Mouse (Mus musculus) forebrain, embryonic 16.5 days (tissue): ENCODE results near the gene Cxadr. TPM values are rescaled to one million over a fixed set of nuclear protein-coding genes. Genes with fewer than 3 reads are reported as not detected.
"Not testable (repeated sequence)": the region's sequence is repeated elsewhere in the genome, so short reads cannot be mapped to it uniquely, and the experiment has no call there.

Experiments
- ATAC-seq: fragments of 200-750 bp; cut with Nextera tagmentation; 2 replicates; pipeline ENCODE4 v1.8.0; 2017; ENCODE audit warnings: mild to moderate bottlenecking, moderate library complexity
- H3K27ac ChIP-seq: fragments of 300-500 bp; sonication (generic); 2 replicates; pipeline ENCODE4 v1.5.1; 2014; ENCODE audit warnings: low read length, control low read depth
- H3K27me3 ChIP-seq: fragments of 300-500 bp; sonication (generic); replicated peaks from 2 replicates; pipeline ENCODE4 v1.6.1; 2014; ENCODE audit warnings: low read length; ENCODE audit not compliant: control insufficient read depth, insufficient read depth
- H3K36me3 ChIP-seq: fragments of 300-500 bp; sonication (generic); 2 replicates; pipeline ENCODE4 v1.6.1; 2014; ENCODE audit not compliant: control insufficient read depth, insufficient read depth
- H3K4me1 ChIP-seq: fragments of 300-500 bp; sonication (generic); replicated peaks from 2 replicates; pipeline ENCODE4 v1.6.1; 2014; ENCODE audit warnings: low read length; ENCODE audit not compliant: control insufficient read depth, insufficient read depth
- H3K4me2 ChIP-seq: fragments of 300-500 bp; sonication (generic); 2 replicates; pipeline ENCODE4 v1.6.1; 2014; ENCODE audit warnings: mild to moderate bottlenecking, low read length, control low read depth
- H3K4me3 ChIP-seq: fragments of 300-500 bp; sonication (generic); replicated peaks from 2 replicates; pipeline ENCODE4 v1.5.1; 2014; ENCODE audit warnings: mild to moderate bottlenecking, low read length, control low read depth
- H3K9ac ChIP-seq: fragments of 300-500 bp; sonication (generic); replicated peaks from 2 replicates; pipeline ENCODE4 v1.6.1; 2014; ENCODE audit warnings: low read depth, low read length, control low read depth
- H3K9me3 ChIP-seq: fragments of 300-500 bp; sonication (generic); 2 replicates; pipeline ENCODE4 v1.6.1; 2016; ENCODE audit warnings: low read length; ENCODE audit not compliant: control insufficient read depth
- WGBS: fragments of 180-500 bp; shearing (Covaris S2); extraction: QIAGEN DNeasy Blood & Tissue Kit; methylation state at CpG from one replicate; pipeline ENCODE4 v1.1.7; 2014; 5-methylcytosine and 5-hydroxymethylcytosine counted together
- polyA plus RNA-seq: library from polyadenylated mRNA; unstranded; fragments of >200 nt; fragmentation: Nextera tagmentation; extraction: Ambion mirVana; gene quantifications from 2 replicates; pipeline ENCODE4 v1.2.1, GENCODE M21; 2015

Gene Cxadr
- polyA plus RNA-seq, 1 experiment from 2014 or later: 184 TPM

- Histone ChIP-seq H3K9me3 (no peaks in the 10 kb centered on the region), H3K4me3 (no peak overlapping the region), H3K27me3 (no peaks in the 10 kb centered on the region), H3K4me2 (no peak overlapping the region), H3K9ac (no peak overlapping the region), H3K4me1 (no peaks in the 10 kb centered on the region), H3K36me3 (no peaks in the 10 kb centered on the region), H3K27ac (no peak overlapping the region)
- no peak for ATAC-seq
- WGBS: 82% methylated on average over 5 of the region's 5 CpGs
Observed at GRCm38 (mm10) chr16:78342767-78343166, 41.5 kb downstream of the Cxadr start.

- H3K4me3 ChIP-seq: no peak overlapping the region
- H3K9me3 ChIP-seq: no peaks in the 10 kb centered on the region
- WGBS: 71% methylated on average over 6 of the region's 6 CpGs
- H3K27ac ChIP-seq: no peak overlapping the region
- H3K27me3 ChIP-seq: no peaks in the 10 kb centered on the region
- H3K36me3 ChIP-seq: no peaks in the 10 kb centered on the region
- no peak for ATAC-seq
- no peak overlapping the region for H3K9ac ChIP-seq
- no peaks in the 10 kb centered on the region for H3K4me1 ChIP-seq
- no peak overlapping the region for H3K4me2 ChIP-seq
Observed at GRCm38 (mm10) chr16:78343792-78344191, 42.5 kb downstream of the Cxadr start.

DNA sequence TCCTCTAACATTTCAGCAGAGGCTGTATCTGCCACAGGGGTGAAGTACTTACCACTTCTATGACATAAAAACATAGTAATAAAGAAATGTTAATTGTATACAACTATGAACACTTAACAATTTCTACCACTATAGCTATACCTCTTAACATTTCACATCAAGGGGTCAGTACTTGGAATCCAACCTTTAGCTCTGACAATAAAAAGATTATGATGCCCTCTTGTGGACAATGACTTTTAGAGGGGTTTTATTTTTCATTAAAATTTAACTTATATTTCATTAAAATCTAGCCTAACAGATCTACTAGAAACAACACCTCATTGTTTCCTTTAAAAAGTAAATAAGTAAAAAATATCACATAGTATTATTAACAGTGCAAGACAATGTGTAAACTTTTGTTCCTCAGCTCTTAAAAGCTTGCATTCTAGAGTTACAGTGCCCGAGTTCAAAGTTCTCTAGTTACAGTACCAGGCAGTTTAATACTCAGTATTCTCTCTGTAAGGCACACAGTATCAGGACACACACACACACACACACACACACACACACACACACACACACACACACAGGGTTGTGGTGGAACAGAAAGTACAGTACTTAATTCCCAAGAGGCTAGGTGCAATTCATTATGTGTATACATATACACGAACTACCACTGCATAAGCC is 45.5 kb downstream of the Cxadr start:
- Histone ChIP-seq H3K4me1 (no peaks in the 10 kb centered on the region), H3K27me3 (no peaks in the 10 kb centered on the region), H3K27ac (no peak overlapping the region), H3K36me3 (peaks cover 4% of the 10 kb centered on the region), H3K9me3 (no peaks in the 10 kb centered on the region), H3K4me3 (no peak overlapping the region), H3K4me2 (no peak overlapping the region), H3K9ac (no peak overlapping the region)
- no peak for ATAC-seq
- WGBS: 88% methylated on average over 2 of the region's 2 CpGs

GRCm38 (mm10) chr16:78347328-78347926 is 46.1 kb downstream of the Cxadr start:
- H3K4me3 ChIP-seq: no peak overlapping the region
- H3K4me2 ChIP-seq: no peak overlapping the region
- H3K27me3 ChIP-seq: no peaks in the 10 kb centered on the region
- no peak for ATAC-seq
- no peak overlapping the region for H3K27ac ChIP-seq
- no peaks in the 10 kb centered on the region for H3K9me3 ChIP-seq
- H3K36me3 ChIP-seq: peaks cover 4% of the 10 kb centered on the region
- H3K4me1 ChIP-seq: no peaks in the 10 kb centered on the region
- no peak overlapping the region for H3K9ac ChIP-seq
- WGBS: 80% methylated on average over 13 of the region's 13 CpGs

- no peak for ATAC-seq
- no peaks in the 10 kb centered on the region for H3K9me3 ChIP-seq
- H3K36me3 ChIP-seq: 0 out of 2 replicates have a peak, but pooled peaks cover 2% of the 10 kb centered on the region
- H3K4me1 ChIP-seq: no peaks in the 10 kb centered on the region
- no peak overlapping the region for H3K4me3 ChIP-seq
- H3K9ac ChIP-seq: no peak overlapping the region
- no peak overlapping the region for H3K4me2 ChIP-seq
- WGBS: 94% methylated on average over 3 of the region's 3 CpGs
- H3K27ac ChIP-seq: no peak overlapping the region
- H3K27me3 ChIP-seq: no peaks in the 10 kb centered on the region
Observed at GRCm38 (mm10) chr16:78357757-78358156, 56.5 kb downstream of the Cxadr start.

GRCm38 (mm10) chr16:78361466-78361865 is 60.2 kb downstream of the Cxadr start:
- no peak overlapping the region for H3K4me3 ChIP-seq
- no peaks in the 10 kb centered on the region for H3K9me3 ChIP-seq
- no peaks in the 10 kb centered on the region for H3K4me1 ChIP-seq
- no peaks in the 10 kb centered on the region for H3K27me3 ChIP-seq
- no peak for ATAC-seq
- no peak overlapping the region for H3K27ac ChIP-seq
- 86% methylated on average over 4 of the region's 4 CpGs for WGBS
- H3K36me3 ChIP-seq: peaks cover 4% of the 10 kb centered on the region
- no peak overlapping the region for H3K4me2 ChIP-seq
- H3K9ac ChIP-seq: no peak overlapping the region

DNA sequence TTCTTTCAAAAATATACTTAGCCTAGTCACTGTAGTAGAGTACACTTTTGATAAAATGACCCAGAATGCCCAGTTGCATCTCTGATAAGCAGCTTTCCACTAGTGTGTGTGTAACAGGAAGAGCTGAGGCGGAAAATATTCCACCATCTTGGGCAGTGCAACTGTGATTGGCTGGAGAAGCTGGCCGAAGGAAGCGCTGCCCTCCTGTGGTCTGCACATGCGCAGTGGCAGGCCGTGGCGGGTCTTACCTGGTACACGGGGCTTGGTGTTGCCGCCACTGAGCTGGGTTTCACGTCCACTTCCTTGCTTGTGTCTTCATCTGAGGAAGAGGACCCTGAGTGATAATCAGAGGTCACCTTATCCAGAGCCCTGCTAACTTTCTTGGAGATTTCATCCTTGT is 63.3 kb downstream of the Cxadr start:
- not testable (repeated sequence) for H3K4me3 ChIP-seq, H3K4me2 ChIP-seq, ATAC-seq, H3K9ac ChIP-seq, H3K4me1 ChIP-seq, H3K36me3 ChIP-seq, H3K9me3 ChIP-seq, H3K27ac ChIP-seq, H3K27me3 ChIP-seq
- 92% methylated on average over 9 of the region's 9 CpGs for WGBS

GRCm38 (mm10) chr16:78371491-78372046 is 70.3 kb downstream of the Cxadr start:
- Histone ChIP-seq H3K27ac (no peak overlapping the region), H3K4me1 (peaks cover 7% of the 10 kb centered on the region; the same call in 1 of the 2 replicates), H3K36me3 (peaks cover 3% of the 10 kb centered on the region), H3K4me3 (no peak overlapping the region), H3K4me2 (no peak overlapping the region), H3K9ac (no peak overlapping the region), H3K9me3 (no peaks in the 10 kb centered on the region), H3K27me3 (no peaks in the 10 kb centered on the region)
- no peak for ATAC-seq
- 80% methylated on average over 7 of the region's 7 CpGs for WGBS

DNA sequence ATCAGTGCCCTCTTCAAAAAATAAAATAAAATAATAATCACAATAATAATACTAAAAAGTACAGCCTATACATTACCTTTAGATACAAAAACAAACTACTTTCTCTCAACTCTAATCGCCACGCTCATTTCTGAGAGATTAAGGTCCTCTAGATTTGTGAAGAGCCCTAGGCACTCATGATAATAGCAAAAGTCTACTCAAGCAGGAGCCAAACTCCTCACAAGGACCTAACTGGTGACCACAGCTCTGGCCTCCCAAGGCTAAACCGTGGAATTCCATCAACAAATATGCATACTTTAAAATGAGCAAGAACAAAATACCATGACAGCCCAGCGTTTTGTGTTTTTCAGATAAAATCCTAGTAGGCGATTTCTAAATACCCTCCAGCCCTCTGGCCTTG is 71.5 kb downstream of the Cxadr start:
- Histone ChIP-seq H3K27ac (no peak overlapping the region), H3K9me3 (no peaks in the 10 kb centered on the region), H3K4me2 (no peak overlapping the region), H3K9ac (no peak overlapping the region), H3K36me3 (peaks cover 2% of the 10 kb centered on the region), H3K27me3 (no peaks in the 10 kb centered on the region), H3K4me1 (peaks cover 10% of the 10 kb centered on the region; the same call in 1 of the 2 replicates), H3K4me3 (no peak overlapping the region)
- ATAC-seq: no peak
- 87% methylated on average over 5 of the region's 5 CpGs for WGBS
